Mouse (Mus musculus) hindbrain, embryonic 15.5 days (tissue): ENCODE results near the gene Scd3. TPM values are rescaled to one million over a fixed set of nuclear protein-coding genes. Genes with fewer than 3 reads are reported as not detected.

Experiments used
- ATAC-seq: fragments of 200-750 bp; cut with Nextera tagmentation; 2 replicates; pipeline ENCODE4 v1.8.0; 2017; ENCODE audit warnings: low read depth, moderate number of reproducible peaks, moderate TSS enrichment; ENCODE audit not compliant: low FRiP score
- H3K27ac ChIP-seq: fragments of 300-500 bp; sonication (generic); replicated peaks from 2 replicates; pipeline ENCODE4 v1.5.1; 2015; ENCODE audit warnings: mild to moderate bottlenecking, inconsistent platforms
- H3K27me3 ChIP-seq: fragments of 300-500 bp; sonication (generic); 2 replicates; pipeline ENCODE4 v1.6.1; 2015; ENCODE audit warnings: control low read depth, inconsistent platforms
- H3K36me3 ChIP-seq: fragments of 300-500 bp; sonication (generic); 2 replicates; pipeline ENCODE4 v1.6.1; 2015; ENCODE audit warnings: control low read depth, inconsistent platforms
- H3K4me1 ChIP-seq: fragments of 300-500 bp; sonication (generic); replicated peaks from 2 replicates; pipeline ENCODE4 v1.6.1; 2015; ENCODE audit warnings: control low read depth, inconsistent platforms
- H3K4me2 ChIP-seq: fragments of 300-500 bp; sonication (generic); 2 replicates; pipeline ENCODE4 v1.6.1; 2015; ENCODE audit warnings: moderate library complexity, mild to moderate bottlenecking, inconsistent platforms
- H3K4me3 ChIP-seq: fragments of 300-500 bp; sonication (generic); 2 replicates; pipeline ENCODE4 v1.5.1; 2015; ENCODE audit warnings: mild to moderate bottlenecking, inconsistent platforms
- H3K9ac ChIP-seq: fragments of 300-500 bp; sonication (generic); 2 replicates; pipeline ENCODE4 v1.6.1; 2015; ENCODE audit warnings: inconsistent platforms
- H3K9me3 ChIP-seq: fragments of 300-500 bp; sonication (generic); 2 replicates; pipeline ENCODE4 v1.6.1; 2016; ENCODE audit warnings: control low read depth, inconsistent platforms
- WGBS: fragments of 180-500 bp; shearing (Covaris S2); methylation state at CpG from one replicate; pipeline ENCODE4 v1.1.7; 2015; 5-methylcytosine and 5-hydroxymethylcytosine counted together
- polyA plus RNA-seq: library from polyadenylated mRNA; unstranded; fragments of >200 nt; fragmentation: Nextera tagmentation; extraction: Ambion mirVana; gene quantifications from 2 replicates; pipeline ENCODE4 v1.2.1, GENCODE M21; 2015

Gene Scd3
- polyA plus RNA-seq, 1 experiment from 2014 or later: 6.7 TPM

DNA sequence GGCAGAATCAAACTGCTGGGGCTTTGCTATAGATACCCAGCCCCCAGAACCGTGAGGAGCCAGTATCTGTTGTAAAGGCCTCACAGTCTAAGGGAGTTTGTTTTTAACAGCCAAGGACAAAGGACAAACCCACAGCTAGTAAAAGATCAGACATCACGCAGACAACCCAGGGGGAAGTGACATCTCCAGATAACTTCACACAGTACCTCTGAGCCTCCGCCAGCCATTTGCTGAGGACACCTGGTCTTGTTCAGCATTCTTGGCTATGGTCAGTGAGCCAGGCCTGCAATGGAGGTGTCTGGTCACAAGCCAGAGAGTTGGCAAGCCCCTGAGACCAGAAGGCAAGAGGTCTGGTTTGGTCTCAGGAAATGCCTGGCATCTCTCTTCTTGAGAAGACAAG is 89.4 kb downstream of the Scd3 start:
- Histone ChIP-seq H3K9me3 (no peaks in the 10 kb centered on the region), H3K36me3 (no peaks in the 10 kb centered on the region), H3K27me3 (no peaks in the 10 kb centered on the region), H3K27ac (peak overlapping the region; percentile 97), H3K4me2 (peak overlapping the region; percentile 93), H3K4me1 (peaks cover 44% of the 10 kb centered on the region), H3K4me3 (peak overlapping the region; percentile 70), H3K9ac (no peak overlapping the region)
- ATAC-seq: no peak
- WGBS: 52% methylated on average over 3 of the region's 3 CpGs

DNA sequence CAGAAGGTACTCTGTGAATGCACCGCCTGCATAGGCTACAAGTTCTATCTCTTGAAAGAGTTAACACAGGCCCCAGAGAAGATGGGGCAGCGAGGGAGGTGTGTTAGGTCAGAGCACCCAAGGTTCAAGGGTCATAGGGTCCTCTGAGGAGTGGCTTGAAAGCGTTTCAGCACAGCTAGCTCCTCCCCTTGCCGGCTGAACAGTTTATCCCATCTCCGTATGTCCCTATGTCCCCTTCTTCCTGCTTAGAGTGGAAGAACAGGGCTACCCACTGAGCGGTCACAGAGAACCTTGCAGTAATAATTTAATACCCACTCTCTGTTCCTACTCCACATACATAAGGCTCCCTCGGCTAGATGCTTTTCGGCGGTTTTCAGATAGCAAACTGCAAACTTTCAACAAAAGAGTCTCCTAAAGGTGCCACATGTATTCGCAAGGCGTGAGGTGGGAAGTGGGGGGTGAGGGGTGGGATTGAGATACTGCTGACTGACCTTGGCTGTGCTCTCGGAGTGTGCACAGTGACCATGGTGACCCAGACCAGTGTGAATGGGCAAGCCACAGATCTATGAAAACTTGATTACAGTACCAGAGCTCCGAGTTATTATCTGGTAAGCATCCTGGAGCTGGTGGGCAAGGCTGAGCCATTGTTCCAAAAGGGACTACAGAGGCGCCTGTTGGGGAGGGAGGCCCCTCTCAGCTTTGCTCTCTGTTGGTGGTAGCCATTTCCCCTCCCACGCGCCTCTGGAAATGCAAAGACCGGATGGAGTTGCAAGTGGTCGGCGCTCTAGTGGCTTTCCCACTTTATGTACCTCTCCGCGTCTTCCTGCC is 90.1 kb downstream of the Scd3 start, which contains the start of gene Scd2:
Gene Scd2, plus strand, starts transcription at position 734 of the 828 bp plus-strand sequence.
- Histone ChIP-seq H3K27ac (peak within 1 kb of the TSS; percentile 97), H3K9ac (peak within 1 kb of the TSS; percentile 89), H3K9me3 (no peaks in the 10 kb centered on the region), H3K4me3 (peak within 1 kb of the TSS; percentile 70), H3K4me2 (peak within 1 kb of the TSS; percentile 93), H3K36me3 (0 out of 2 replicates have a peak, but pooled peaks cover 2% of the 10 kb centered on the region), H3K27me3 (no peaks in the 10 kb centered on the region), H3K4me1 (peaks cover 51% of the 10 kb centered on the region)
- no peak; the same call in 1 of the 2 replicates for ATAC-seq
- 3% methylated on average over 21 of the region's 21 CpGs for WGBS

Other genes with a start within 250 kb of the Scd3 start
- gene Cpn1, start 216.7 kb upstream of the Scd3 start, polyA plus RNA-seq: 0.25 and 0.26 TPM in 2 replicates
- 0.13 TPM in 1 of 2 replicates, not detected in the other for gene Cyp2c23, start 174.1 kb upstream of the Scd3 start, polyA plus RNA-seq
- 21.6 and 22.9 TPM in 2 replicates for gene Erlin1, start 133.5 kb upstream of the Scd3 start, polyA plus RNA-seq
- gene Chuk, start 95.8 kb upstream of the Scd3 start, polyA plus RNA-seq: 58.4 and 60.0 TPM in 2 replicates
- gene Cwf19l1, start 67.4 kb upstream of the Scd3 start, polyA plus RNA-seq: 29.8 and 30.1 TPM in 2 replicates
- 155 and 158 TPM in 2 replicates for gene Bloc1s2, start 56.8 kb upstream of the Scd3 start, polyA plus RNA-seq
- gene Pkd2l1, start 10.8 kb upstream of the Scd3 start, polyA plus RNA-seq: 0.29 and 0.67 TPM in 2 replicates
- gene Scd2, start 90.4 kb downstream of the Scd3 start, polyA plus RNA-seq: 288 and 295 TPM in 2 replicates
- gene Scd4, start 129.8 kb downstream of the Scd3 start, polyA plus RNA-seq: 0.10 and 0.12 TPM in 2 replicates
- 8.9 and 9.1 TPM in 2 replicates for gene Scd1, start 204.6 kb downstream of the Scd3 start, polyA plus RNA-seq